Mouse (Mus musculus) liver, embryonic 14.5 days (tissue): ENCODE data around the gene Depdc7. TPM values are rescaled to one million over a fixed set of nuclear protein-coding genes. Genes with fewer than 3 reads are reported as not detected.

ENCODE experiments used
- ATAC-seq: fragments of 200-750 bp; cut with Nextera tagmentation; 2 replicates; pipeline ENCODE4 v1.8.0; 2017; ENCODE audit warnings: moderate number of reproducible peaks, mild to moderate bottlenecking, moderate library complexity; ENCODE audit not compliant: insufficient read depth
- DNase-seq, 3 experiments: peaks; one replicate each; pipeline ENCODE4 v3.0.0-alpha.2; 2012 to 2013; ENCODE audit warnings: low read depth in 3 of 3, low spot score in 3 of 3
- H3K27ac ChIP-seq: fragments of 300-500 bp; sonication (generic); 2 replicates; pipeline ENCODE4 v1.5.1; 2014; ENCODE audit warnings: moderate library complexity, mild to moderate bottlenecking, control low read depth, inconsistent platforms
- H3K27me3 ChIP-seq: fragments of 300-500 bp; sonication (generic); 2 replicates; pipeline ENCODE4 v1.6.1; 2014; ENCODE audit warnings: mild to moderate bottlenecking, low read length, moderate library complexity; ENCODE audit not compliant: control insufficient read depth, insufficient read depth
- H3K36me3 ChIP-seq: fragments of 300-500 bp; sonication (generic); replicated peaks from 2 replicates; pipeline ENCODE4 v1.6.1; 2014; ENCODE audit warnings: low read depth; ENCODE audit not compliant: control insufficient read depth, insufficient read depth
- H3K4me1 ChIP-seq, 2 experiments: fragments of 200-500 bp in 1 of 2; fragments of 300-500 bp in 1 of 2; sonication (generic) in 1 of 2; replicated peaks; 2 replicates each; pipeline ENCODE4 v1.6.1; 2012 to 2014; ENCODE audit warnings: antibody characterized with exemption in 1 of 2, inconsistent platforms in 1 of 2, low read length in 1 of 2; ENCODE audit not compliant: control insufficient read depth in 2 of 2, insufficient read depth in 2 of 2
- H3K4me2 ChIP-seq: fragments of 300-500 bp; sonication (generic); 2 replicates; pipeline ENCODE4 v1.6.1; 2014; ENCODE audit warnings: low read depth, mild to moderate bottlenecking, control low read depth, moderate library complexity
- H3K4me3 ChIP-seq, 2 experiments: fragments of 200-500 bp in 1 of 2; fragments of 300-500 bp in 1 of 2; sonication (generic) in 1 of 2; 2 replicates each; pipeline ENCODE4 v1.5.1; 2012 to 2014; ENCODE audit warnings: low read depth in 2 of 2, low read length in 2 of 2, mild to moderate bottlenecking in 2 of 2, control low read depth in 1 of 2, inconsistent platforms in 1 of 2, moderate library complexity in 1 of 2; ENCODE audit not compliant: insufficient read depth in 1 of 2
- H3K9ac ChIP-seq: fragments of 300-500 bp; sonication (generic); replicated peaks from 2 replicates; pipeline ENCODE4 v1.6.1; 2014; ENCODE audit warnings: mild to moderate bottlenecking, control low read depth, moderate library complexity
- H3K9me3 ChIP-seq: fragments of 300-500 bp; sonication (generic); 2 replicates; pipeline ENCODE4 v1.6.1; 2016; ENCODE audit warnings: low read length, mixed read lengths; ENCODE audit not compliant: control insufficient read depth
- CTCF ChIP-seq: IDR thresholded peaks from 2 replicates; pipeline ENCODE4 v1.5.1; 2016; ENCODE audit warnings: antibody characterized with exemption, low read depth, control low read depth
- EP300 ChIP-seq: IDR thresholded peaks from 2 replicates; pipeline ENCODE4 v1.6.1; 2016; ENCODE audit warnings: antibody characterized with exemption, low read depth
- WGBS: fragments of 180-500 bp; shearing (Covaris S2); extraction: QIAGEN DNeasy Blood & Tissue Kit; methylation state at CpG from one replicate; pipeline ENCODE4 v1.1.7; 2014; ENCODE audit not compliant: insufficient replicate concordance; 5-methylcytosine and 5-hydroxymethylcytosine counted together
- polyA plus RNA-seq, 2 experiments: library from polyadenylated mRNA; depleted of rRNA in 1 of 2; stranded (reverse) in 1 of 2; unstranded in 1 of 2; fragments of >200 nt; fragmentation: Nextera tagmentation in 1 of 2; extraction: Ambion mirVana in 1 of 2; gene quantifications; 2 replicates each; pipeline versions ENCODE4 v1.2.1 to v1.2.3; 2012 to 2014

The Depdc7 gene
- polyA plus RNA-seq, 2 experiments = 5.7 to 9.8 TPM

GRCm38 (mm10) chr2:104703158-104703557 is 39.5 kb downstream of the Depdc7 start:
- no peak for TF ChIP-seq EP300
- TF ChIP-seq CTCF = no peak
- WGBS = 50% methylated on average over 3 of the region's 3 CpGs
- ATAC-seq = no peak
- Histone ChIP-seq H3K4me1 (peaks cover 0 to 5% of the 10 kb centered on the region in 2 experiments; a peak in 1 of 4 replicates), H3K27me3 (no peaks in the 10 kb centered on the region), H3K36me3 (no peaks in the 10 kb centered on the region), H3K9me3 (no peaks in the 10 kb centered on the region), H3K4me3 (no peak overlapping the region), H3K9ac (no peak overlapping the region), H3K4me2 (no peak overlapping the region), H3K27ac (no peak overlapping the region)
- no peak for DNase-seq

GRCm38 (mm10) chr2:104699659-104700058 is 43.0 kb downstream of the Depdc7 start:
- no peak for DNase-seq
- Histone ChIP-seq H3K4me3 (no peak overlapping the region), H3K9me3 (no peaks in the 10 kb centered on the region), H3K27ac (no peak overlapping the region), H3K36me3 (no peaks in the 10 kb centered on the region), H3K4me2 (no peak overlapping the region), H3K27me3 (no peaks in the 10 kb centered on the region), H3K4me1 (peaks cover 0 to 5% of the 10 kb centered on the region in 2 experiments; a peak in 1 of 4 replicates), H3K9ac (no peak overlapping the region)
- ATAC-seq = no peak
- 76% methylated on average over 11 of the region's 11 CpGs for WGBS
- TF ChIP-seq EP300 = no peak
- no peak for TF ChIP-seq CTCF

GRCm38 (mm10) chr2:104692551-104692950 is 50.1 kb downstream of the Depdc7 start:
- no peak overlapping the region for H3K27ac ChIP-seq
- no peaks in the 10 kb centered on the region for H3K9me3 ChIP-seq
- H3K36me3 ChIP-seq = no peaks in the 10 kb centered on the region
- no peak for DNase-seq
- H3K9ac ChIP-seq = no peak overlapping the region
- no peak overlapping the region for H3K4me3 ChIP-seq
- WGBS = 34% methylated on average over 2 of the region's 2 CpGs
- TF ChIP-seq EP300 (no peak), CTCF (no peak)
- H3K27me3 ChIP-seq = no peaks in the 10 kb centered on the region
- peaks cover 0 to 15% of the 10 kb centered on the region in 2 experiments; a peak in 2 of 4 replicates for H3K4me1 ChIP-seq
- no peak for ATAC-seq
- no peak overlapping the region for H3K4me2 ChIP-seq

GRCm38 (mm10) chr2:104690720-104691119 is 52.0 kb downstream of the Depdc7 start:
- no peak for ATAC-seq
- Histone ChIP-seq H3K27ac (no peak overlapping the region), H3K27me3 (no peaks in the 10 kb centered on the region), H3K4me1 (peaks cover 0 to 17% of the 10 kb centered on the region in 2 experiments; a peak in 2 of 4 replicates), H3K4me3 (no peak overlapping the region), H3K36me3 (no peaks in the 10 kb centered on the region), H3K9ac (no peak overlapping the region), H3K9me3 (no peaks in the 10 kb centered on the region), H3K4me2 (no peak overlapping the region)
- TF ChIP-seq EP300 (no peak), CTCF (no peak)
- DNase-seq = no peak
- 17% methylated on average over 4 of the region's 4 CpGs for WGBS

- Histone ChIP-seq H3K36me3 (no peaks in the 10 kb centered on the region), H3K4me2 (no peak overlapping the region), H3K4me1 (peaks cover 0 to 17% of the 10 kb centered on the region in 2 experiments; a peak in 2 of 4 replicates), H3K9ac (no peak overlapping the region), H3K9me3 (no peaks in the 10 kb centered on the region), H3K4me3 (no peak overlapping the region), H3K27ac (no peak overlapping the region), H3K27me3 (no peaks in the 10 kb centered on the region)
- no peak for TF ChIP-seq EP300
- no peak for TF ChIP-seq CTCF
- WGBS = 58% methylated on average over 8 of the region's 8 CpGs
- DNase-seq (no peak), ATAC-seq (no peak)
These were observed 54.0 kb downstream of the Depdc7 start for GRCm38 (mm10) chr2:104688724-104689123.
